Mouse (Mus musculus) forebrain, embryonic 12.5 days (tissue): ENCODE results near the gene Grcc10. TPM values are rescaled to one million over a fixed set of nuclear protein-coding genes. Genes with fewer than 3 reads are reported as not detected.

Experiments
- microRNA counts: library from miRNA; unstranded; fragments of <30 nt; microRNA quantifications from one replicate; lab custom pipeline; 2017
- microRNA-seq: library from miRNA; unstranded; fragments of <30 nt; microRNA quantifications from one replicate; pipeline ENCODE4, GENCODE M21; 2017
- polyA plus RNA-seq: library from polyadenylated mRNA; unstranded; fragments of >200 nt; fragmentation: Nextera tagmentation; extraction: Ambion mirVana; gene quantifications from 2 replicates; pipeline ENCODE4 v1.2.1, GENCODE M21; 2016

Grcc10 gene
- polyA plus RNA-seq, 1 experiment from 2014 or later = 568 TPM

MicroRNAs within 50 kb of the gene (microRNA counts, 519-probe panel; counts per million panel counts)
- microRNA mmu-miR-141 (lab: Ali Mortazavi, UCI) (2,089 counts per million, percentile 10 among the panel's probes with 10 or more counts), microRNA mmu-miR-200c (lab: Ali Mortazavi, UCI) (5,053 counts per million, percentile 65 among the panel's probes with 10 or more counts)

Small RNA genes within 50 kb of the gene (microRNA-seq; reads per million reads assigned to microRNA genes)
- 197 reads per million, percentile 58 among the genes with 10 or more reads in this experiment for gene Mir141
- gene Mir200c = 1,199 reads per million, percentile 79 among the genes with 10 or more reads in this experiment

Other genes with a start within 250 kb of the Grcc10 start
- 0.10 TPM in 1 of 2 replicates, not detected in the other for gene C1rl, start 248.3 kb downstream of the Grcc10 start, polyA plus RNA-seq
- gene C1ra, start 229.0 kb downstream of the Grcc10 start, polyA plus RNA-seq = 0.14 and 0.19 TPM in 2 replicates
- 0.18 and 0.28 TPM in 2 replicates for gene C1s1, start 199.0 kb downstream of the Grcc10 start, polyA plus RNA-seq
- not detected in 2 replicates for gene C1rb, start 171.1 kb downstream of the Grcc10 start, polyA plus RNA-seq
- 0.08 TPM in 2 replicates for gene C1s2, start 105.3 kb downstream of the Grcc10 start, polyA plus RNA-seq
- gene Lpcat3, start 78.3 kb downstream of the Grcc10 start, polyA plus RNA-seq = 28.1 and 35.0 TPM in 2 replicates
- 194 and 199 TPM in 2 replicates for gene Emg1, start 29.2 kb downstream of the Grcc10 start, polyA plus RNA-seq
- gene Phb2, start 29.0 kb downstream of the Grcc10 start, polyA plus RNA-seq = 330 and 338 TPM in 2 replicates
- gene Ptpn6, start 2.7 kb downstream of the Grcc10 start, polyA plus RNA-seq = 5.4 and 6.1 TPM in 2 replicates
- gene Gm45234, start 14.6 kb upstream of the Grcc10 start, polyA plus RNA-seq = not detected in 2 replicates
- gene Atn1, start 15.2 kb upstream of the Grcc10 start, polyA plus RNA-seq = 17.6 and 19.2 TPM in 2 replicates
- 10.5 and 10.6 TPM in 2 replicates for gene Eno2, start 28.3 kb upstream of the Grcc10 start, polyA plus RNA-seq
- gene Lrrc23, start 38.4 kb upstream of the Grcc10 start, polyA plus RNA-seq = 3.3 and 4.0 TPM in 2 replicates
- 4.5 and 7.7 TPM in 2 replicates for gene Spsb2, start 67.3 kb upstream of the Grcc10 start, polyA plus RNA-seq
- 559 and 592 TPM in 2 replicates for gene Tpi1, start 72.9 kb upstream of the Grcc10 start, polyA plus RNA-seq
- gene Usp5, start 88.1 kb upstream of the Grcc10 start, polyA plus RNA-seq = 199 and 221 TPM in 2 replicates
- 233 and 244 TPM in 2 replicates for gene Cdca3, start 88.2 kb upstream of the Grcc10 start, polyA plus RNA-seq
- 0.67 and 1.1 TPM in 2 replicates for gene Gnb3, start 98.9 kb upstream of the Grcc10 start, polyA plus RNA-seq
- 15.0 and 19.8 TPM in 2 replicates for gene P3h3, start 116.4 kb upstream of the Grcc10 start, polyA plus RNA-seq
- gene Gpr162, start 122.6 kb upstream of the Grcc10 start, polyA plus RNA-seq = 9.9 and 10.2 TPM in 2 replicates
- gene Cd4, start 146.8 kb upstream of the Grcc10 start, polyA plus RNA-seq = 0.12 and 0.14 TPM in 2 replicates
- 2.0 and 3.0 TPM in 2 replicates for gene Lag3, start 170.3 kb upstream of the Grcc10 start, polyA plus RNA-seq
- gene Ptms, start 178.7 kb upstream of the Grcc10 start, polyA plus RNA-seq = 516 and 526 TPM in 2 replicates
- 445 and 449 TPM in 2 replicates for gene Mlf2, start 190.0 kb upstream of the Grcc10 start, polyA plus RNA-seq
- 104 and 110 TPM in 2 replicates for gene Cops7a, start 224.2 kb upstream of the Grcc10 start, polyA plus RNA-seq